Mouse (Mus musculus) embryonic facial prominence, embryonic 14.5 days (tissue): ENCODE measurements at regions not wholly inside any gene's neighbourhood (a gene's known extent, or its start where the extent isn't known, plus 50 kb on each side); places are given as distances from the start of the nearest gene placed in this dataset.

Experiments used
- ATAC-seq: fragments of 200-750 bp; cut with Nextera tagmentation; 2 replicates; pipeline ENCODE4 v1.8.0; 2017; ENCODE audit warnings: low read depth, moderate number of reproducible peaks, moderate TSS enrichment
- DNase-seq: peaks from one replicate; pipeline ENCODE4 v3.0.0-alpha.2; 2015; ENCODE audit warnings: low spot score
- H3K27ac ChIP-seq: fragments of 300-500 bp; sonication (generic); replicated peaks from 2 replicates; pipeline ENCODE4 v1.5.1; 2014; ENCODE audit warnings: low read depth, mild to moderate bottlenecking, low read length, moderate library complexity
- H3K27me3 ChIP-seq: fragments of 300-500 bp; sonication (generic); replicated peaks from 2 replicates; pipeline ENCODE4 v1.6.1; 2014; ENCODE audit warnings: low read length; ENCODE audit not compliant: control insufficient read depth, insufficient read depth
- H3K36me3 ChIP-seq: fragments of 300-500 bp; sonication (generic); 2 replicates; pipeline ENCODE4 v1.6.1; 2014; ENCODE audit warnings: low read length, mixed read lengths; ENCODE audit not compliant: control insufficient read depth, insufficient read depth
- H3K4me1 ChIP-seq: fragments of 300-500 bp; sonication (generic); 2 replicates; pipeline ENCODE4 v1.6.1; 2014; ENCODE audit warnings: antibody characterized with exemption, low read length; ENCODE audit not compliant: control insufficient read depth, insufficient read depth
- H3K4me2 ChIP-seq: fragments of 300-500 bp; sonication (generic); 2 replicates; pipeline ENCODE4 v1.6.1; 2014; ENCODE audit warnings: low read depth, mild to moderate bottlenecking, low read length, moderate library complexity, mixed read lengths
- H3K4me3 ChIP-seq: fragments of 300-500 bp; sonication (generic); 2 replicates; pipeline ENCODE4 v1.5.1; 2014; ENCODE audit warnings: low read depth, mild to moderate bottlenecking, low read length
- H3K9ac ChIP-seq: fragments of 300-500 bp; sonication (generic); 2 replicates; pipeline ENCODE4 v1.6.1; 2014; ENCODE audit warnings: low read depth, mild to moderate bottlenecking, low read length, moderate library complexity, mixed read lengths
- H3K9me3 ChIP-seq: fragments of 300-500 bp; sonication (generic); 2 replicates; pipeline ENCODE4 v1.6.1; 2016; ENCODE audit warnings: low read length; ENCODE audit not compliant: control insufficient read depth
- WGBS: fragments of 180-500 bp; shearing (Covaris S2); extraction: QIAGEN DNeasy Blood & Tissue Kit; methylation state at CpG from one replicate; pipeline ENCODE4 v1.1.7; 2014; 5-methylcytosine and 5-hydroxymethylcytosine counted together

- Histone ChIP-seq H3K4me2 (no peak overlapping the region), H3K9ac (no peak overlapping the region), H3K9me3 (no peaks in the 10 kb centered on the region), H3K27ac (no peak overlapping the region), H3K4me1 (no peaks in the 10 kb centered on the region), H3K27me3 (no peaks in the 10 kb centered on the region), H3K36me3 (no peaks in the 10 kb centered on the region), H3K4me3 (no peak overlapping the region)
- DNase-seq (no peak), ATAC-seq (no peak)
- WGBS = 58% methylated on average over 1 of the region's 1 CpGs
Measured at GRCm38 (mm10) chr10:117539532-117539931, 89.8 kb upstream of the Cpm start.

- 86% methylated on average over 5 of the region's 5 CpGs for WGBS
- Histone ChIP-seq H3K27ac (no peak overlapping the region), H3K4me3 (no peak overlapping the region), H3K9ac (no peak overlapping the region), H3K9me3 (no peaks in the 10 kb centered on the region), H3K36me3 (no peaks in the 10 kb centered on the region), H3K27me3 (no peaks in the 10 kb centered on the region), H3K4me1 (no peaks in the 10 kb centered on the region), H3K4me2 (no peak overlapping the region)
- ATAC-seq (no peak), DNase-seq (no peak)
Measured at GRCm38 (mm10) chr10:117538725-117539124, 90.6 kb upstream of the Cpm start.

- no peak overlapping the region for H3K9ac ChIP-seq
- no peaks in the 10 kb centered on the region for H3K9me3 ChIP-seq
- 91% methylated on average over 15 of the region's 15 CpGs for WGBS
- ATAC-seq = no peak
- H3K36me3 ChIP-seq = no peaks in the 10 kb centered on the region
- no peaks in the 10 kb centered on the region for H3K27me3 ChIP-seq
- no peak overlapping the region for H3K4me2 ChIP-seq
- H3K4me1 ChIP-seq = no peaks in the 10 kb centered on the region
- DNase-seq = no peak
- H3K27ac ChIP-seq = no peak overlapping the region
- H3K4me3 ChIP-seq = no peak overlapping the region
Measured at GRCm38 (mm10) chr10:117536769-117537599, 92.3 kb upstream of the Cpm start.

- Histone ChIP-seq H3K4me3 (no peak overlapping the region), H3K9ac (no peak overlapping the region), H3K9me3 (no peaks in the 10 kb centered on the region), H3K4me2 (no peak overlapping the region), H3K36me3 (no peaks in the 10 kb centered on the region), H3K27ac (no peak overlapping the region), H3K4me1 (no peaks in the 10 kb centered on the region), H3K27me3 (no peaks in the 10 kb centered on the region)
- ATAC-seq (no peak), DNase-seq (no peak)
- 71% methylated on average over 4 of the region's 4 CpGs for WGBS
Measured at GRCm38 (mm10) chr10:117535843-117536242, 93.5 kb upstream of the Cpm start.

- Histone ChIP-seq H3K4me2 (no peak overlapping the region), H3K9me3 (no peaks in the 10 kb centered on the region), H3K9ac (no peak overlapping the region), H3K36me3 (no peaks in the 10 kb centered on the region), H3K27me3 (no peaks in the 10 kb centered on the region), H3K4me3 (no peak overlapping the region), H3K4me1 (no peaks in the 10 kb centered on the region; the same call in 1 of the 2 replicates), H3K27ac (no peak overlapping the region)
- DNase-seq (no peak), ATAC-seq (no peak)
- 92% methylated on average over 12 of the region's 12 CpGs for WGBS
Measured at GRCm38 (mm10) chr10:117534992-117535719, 94.1 kb upstream of the Cpm start.

- ATAC-seq (no peak), DNase-seq (no peak)
- H3K9ac ChIP-seq = no peak overlapping the region
- H3K4me1 ChIP-seq = no peaks in the 10 kb centered on the region; the same call in 1 of the 2 replicates
- H3K27ac ChIP-seq = no peak overlapping the region
- no peaks in the 10 kb centered on the region for H3K36me3 ChIP-seq
- 91% methylated on average over 4 of the region's 4 CpGs for WGBS
- H3K4me3 ChIP-seq = no peak overlapping the region
- no peak overlapping the region for H3K4me2 ChIP-seq
- no peaks in the 10 kb centered on the region for H3K9me3 ChIP-seq
- no peaks in the 10 kb centered on the region for H3K27me3 ChIP-seq
Measured at GRCm38 (mm10) chr10:117534478-117534877, 94.8 kb upstream of the Cpm start.

GRCm38 (mm10) chr10:117533541-117534386 lies 95.5 kb upstream of the Cpm start:
- no peak overlapping the region for H3K4me3 ChIP-seq
- DNase-seq (no peak), ATAC-seq (no peak)
- H3K9me3 ChIP-seq = no peaks in the 10 kb centered on the region
- H3K4me1 ChIP-seq = no peaks in the 10 kb centered on the region; the same call in 1 of the 2 replicates
- no peaks in the 10 kb centered on the region for H3K36me3 ChIP-seq
- 80% methylated on average over 8 of the region's 8 CpGs for WGBS
- no peak overlapping the region for H3K27ac ChIP-seq
- H3K27me3 ChIP-seq = no peaks in the 10 kb centered on the region
- no peak overlapping the region for H3K4me2 ChIP-seq
- H3K9ac ChIP-seq = no peak overlapping the region

GRCm38 (mm10) chr10:117532750-117533540 lies 96.4 kb upstream of the Cpm start:
- H3K9ac ChIP-seq = no peak overlapping the region
- H3K36me3 ChIP-seq = no peaks in the 10 kb centered on the region
- no peaks in the 10 kb centered on the region for H3K27me3 ChIP-seq
- 94% methylated on average over 1 of the region's 1 CpGs for WGBS
- no peak overlapping the region for H3K4me3 ChIP-seq
- DNase-seq (no peak), ATAC-seq (no peak)
- no peaks in the 10 kb centered on the region; the same call in 1 of the 2 replicates for H3K4me1 ChIP-seq
- H3K4me2 ChIP-seq = no peak overlapping the region
- no peak overlapping the region for H3K27ac ChIP-seq
- H3K9me3 ChIP-seq = no peaks in the 10 kb centered on the region
